Mouse (Mus musculus) ES-E14 (cell line): ENCODE results near the gene Ngfr.

Experiments used
- HCFC1 ChIP-seq: IDR thresholded peaks from 2 replicates; pipeline ENCODE4 v1.6.1; 2012; ENCODE audit warnings: low read length, inconsistent platforms, borderline replicate concordance; ENCODE audit not compliant: insufficient read depth
- MAFK ChIP-seq: IDR thresholded peaks from 2 replicates; pipeline ENCODE4 v1.6.1; 2014; ENCODE audit warnings: mild to moderate bottlenecking, low read depth, low read length, inconsistent platforms; ENCODE audit not compliant: insufficient read depth
- ZNF384 ChIP-seq: IDR thresholded peaks from 2 replicates; pipeline ENCODE4 v1.6.1; 2012; ENCODE audit warnings: low read depth, low read length, inconsistent platforms

- TF ChIP-seq HCFC1: no peak
- no peak for TF ChIP-seq ZNF384
- no peak for TF ChIP-seq MAFK
Measured at GRCm38 (mm10) chr11:95569908-95570307, 17.6 kb downstream of the Ngfr start.
